Mouse (Mus musculus) MEL (cell line): Measurements from ENCODE around the gene Rab11fip4. TPM values are rescaled to one million over a fixed set of nuclear protein-coding genes. Genes with fewer than 3 reads are reported as not detected.

Experiments used
- DNase-seq: peaks from one replicate; pipeline ENCODE4 v3.0.0; 2011; ENCODE audit warnings: low read depth, low spot score
- H3K27ac ChIP-seq: 2 replicates; pipeline ENCODE4 v1.5.1; 2012; ENCODE audit warnings: low read depth, mild to moderate bottlenecking, control low read depth, low read length, moderate library complexity; ENCODE audit not compliant: control insufficient read depth
- H3K27me3 ChIP-seq, 2 experiments: fragments of 150-350 bp in 1 of 2; sonication (generic) in 1 of 2; 2 replicates each; pipeline ENCODE4 v1.6.1; 2012; ENCODE audit warnings: low read length in 2 of 2, mild to moderate bottlenecking in 2 of 2, improper control_type of control experiment in 1 of 2, moderate library complexity in 1 of 2; ENCODE audit not compliant: insufficient read depth in 2 of 2, control insufficient read depth in 1 of 2
- H3K36me3 ChIP-seq, 2 experiments: 2 replicates each; pipeline ENCODE4 v1.6.1; 2012 to 2014; ENCODE audit warnings: low read length in 2 of 2, improper control_type of control experiment in 1 of 2, inconsistent platforms in 1 of 2, mild to moderate bottlenecking in 1 of 2; ENCODE audit not compliant: insufficient read depth in 2 of 2, control insufficient read depth in 1 of 2
- H3K4me1 ChIP-seq, 2 experiments: fragments of 150-350 bp in 1 of 2; sonication (generic) in 1 of 2; 2 replicates each; pipeline ENCODE4 v1.6.1; 2012; ENCODE audit warnings: low read length in 2 of 2, improper control_type of control experiment in 1 of 2, mild to moderate bottlenecking in 1 of 2; ENCODE audit not compliant: insufficient read depth in 2 of 2, control insufficient read depth in 1 of 2
- H3K4me3 ChIP-seq, 2 experiments: fragments of 150-350 bp in 1 of 2; sonication (generic) in 1 of 2; 2 replicates each; pipeline ENCODE4 v1.5.1; 2012; ENCODE audit warnings: low read depth in 2 of 2, low read length in 2 of 2, mild to moderate bottlenecking in 2 of 2, moderate library complexity in 2 of 2, control low read depth in 1 of 2, improper control_type of control experiment in 1 of 2; ENCODE audit not compliant: control insufficient read depth in 1 of 2, insufficient read depth in 1 of 2
- H3K79me2 ChIP-seq: 2 replicates; pipeline ENCODE4 v1.6.1; 2012; ENCODE audit warnings: mild to moderate bottlenecking, low read length, moderate library complexity; ENCODE audit not compliant: control insufficient read depth, poor library complexity, insufficient read depth
- H3K9ac ChIP-seq: 2 replicates; pipeline ENCODE4 v1.6.1; 2012; ENCODE audit warnings: low read depth, mild to moderate bottlenecking, control low read depth, low read length, moderate library complexity; ENCODE audit not compliant: control insufficient read depth, poor library complexity, severe bottlenecking
- H3K9me3 ChIP-seq: fragments of 150-350 bp; sonication (generic); replicated peaks from 2 replicates; pipeline ENCODE4 v1.6.1; 2012; ENCODE audit warnings: mild to moderate bottlenecking, low read length, improper control_type of control experiment, moderate library complexity; ENCODE audit not compliant: insufficient read depth
- BHLHE40 ChIP-seq: IDR thresholded peaks from 2 replicates; pipeline ENCODE4 v1.6.1; 2012; ENCODE audit warnings: low read depth, mild to moderate bottlenecking, inconsistent platforms, low read length, improper control_type of control experiment, borderline replicate concordance
- CHD1 ChIP-seq: IDR thresholded peaks from 2 replicates; pipeline ENCODE4 v1.6.1; 2012; ENCODE audit warnings: low read depth, mild to moderate bottlenecking, inconsistent platforms, low read length, improper control_type of control experiment
- E2F4 ChIP-seq: IDR thresholded peaks from 2 replicates; pipeline ENCODE4 v1.6.1; 2011; ENCODE audit warnings: low read depth, low read length, improper control_type of control experiment, borderline replicate concordance
- ETS1 ChIP-seq: IDR thresholded peaks from 2 replicates; pipeline ENCODE4 v1.6.1; 2012; ENCODE audit warnings: low read depth, mild to moderate bottlenecking, inconsistent platforms, low read length, improper control_type of control experiment, moderate library complexity
- GABPA ChIP-seq: IDR thresholded peaks from 2 replicates; pipeline ENCODE4 v1.6.1; 2012; ENCODE audit warnings: low read depth, mild to moderate bottlenecking, inconsistent platforms, low read length, improper control_type of control experiment, moderate library complexity
- GATA1 ChIP-seq: IDR thresholded peaks from 2 replicates; pipeline ENCODE4 v1.6.1; 2011; ENCODE audit warnings: low read depth, low read length, improper control_type of control experiment
- HCFC1 ChIP-seq: IDR thresholded peaks from 2 replicates; pipeline ENCODE4 v1.6.1; 2012; ENCODE audit warnings: low read depth, mild to moderate bottlenecking, inconsistent platforms, low read length, improper control_type of control experiment, moderate library complexity
- MAFK ChIP-seq: IDR thresholded peaks from 2 replicates; pipeline ENCODE4 v1.6.1; 2011; ENCODE audit warnings: low read depth, mild to moderate bottlenecking, low read length, improper control_type of control experiment, borderline replicate concordance
- MAZ ChIP-seq: IDR thresholded peaks from 2 replicates; pipeline ENCODE4 v1.6.1; 2012; ENCODE audit warnings: low read depth, mild to moderate bottlenecking, inconsistent platforms, low read length, improper control_type of control experiment
- MEF2A ChIP-seq: IDR thresholded peaks from 2 replicates; pipeline ENCODE4 v1.6.1; 2014; ENCODE audit warnings: low read depth, mild to moderate bottlenecking, inconsistent platforms, low read length, improper control_type of control experiment; ENCODE audit not compliant: poor library complexity, insufficient replicate concordance, severe bottlenecking; ENCODE audit errors: extremely low read depth
- MXI1 ChIP-seq: IDR thresholded peaks from 2 replicates; pipeline ENCODE4 v1.6.1; 2011; ENCODE audit warnings: mild to moderate bottlenecking, low read depth, low read length, improper control_type of control experiment
- NELFE ChIP-seq: IDR thresholded peaks from 2 replicates; pipeline ENCODE4 v1.6.1; 2011; ENCODE audit warnings: low read depth, low read length, improper control_type of control experiment
- NRF1 ChIP-seq: IDR thresholded peaks from 2 replicates; pipeline ENCODE4 v1.6.1; 2014; ENCODE audit warnings: low read depth, mild to moderate bottlenecking, inconsistent platforms, low read length, improper control_type of control experiment, moderate library complexity; ENCODE audit not compliant: poor library complexity, insufficient read depth, severe bottlenecking
- POLR2AphosphoS5 ChIP-seq: IDR thresholded peaks from 2 replicates; pipeline ENCODE4 v1.6.1; 2012; ENCODE audit warnings: low read depth, borderline replicate concordance, mild to moderate bottlenecking, inconsistent platforms, low read length, moderate library complexity, mixed read lengths
- RAD21 ChIP-seq: IDR thresholded peaks from 2 replicates; pipeline ENCODE4 v1.6.1; 2011; ENCODE audit warnings: mild to moderate bottlenecking, low read depth, low read length, improper control_type of control experiment
- SIN3A ChIP-seq: IDR thresholded peaks from 2 replicates; pipeline ENCODE4 v1.6.1; 2012; ENCODE audit warnings: low read length, improper control_type of control experiment, inconsistent platforms
- SMC3 ChIP-seq: IDR thresholded peaks from 2 replicates; pipeline ENCODE4 v1.6.1; 2011; ENCODE audit warnings: low read depth, low read length, improper control_type of control experiment
- TBP ChIP-seq: IDR thresholded peaks from 2 replicates; pipeline ENCODE4 v1.8.0; 2011; ENCODE audit warnings: low read depth, low read length, improper control_type of control experiment
- UBTF ChIP-seq: IDR thresholded peaks from 2 replicates; pipeline ENCODE4 v1.6.1; 2012; ENCODE audit warnings: low read depth, mild to moderate bottlenecking, inconsistent platforms, low read length, improper control_type of control experiment, moderate library complexity, borderline replicate concordance; ENCODE audit not compliant: insufficient read depth
- USF1 ChIP-seq: IDR thresholded peaks from 2 replicates; pipeline ENCODE4 v1.6.1; 2014; ENCODE audit warnings: low read depth, mild to moderate bottlenecking, inconsistent platforms, low read length, improper control_type of control experiment, moderate library complexity
- USF2 ChIP-seq, 2 experiments: IDR thresholded peaks; 2 replicates each; pipeline ENCODE4 v1.6.1; 2011 to 2012; ENCODE audit warnings: improper control_type of control experiment in 2 of 2, low read length in 2 of 2, borderline replicate concordance in 1 of 2, inconsistent platforms in 1 of 2, low read depth in 1 of 2, mild to moderate bottlenecking in 1 of 2; ENCODE audit not compliant: insufficient read depth in 1 of 2
- ZC3H11A ChIP-seq: IDR thresholded peaks from 2 replicates; pipeline ENCODE4 v1.6.1; 2012; ENCODE audit warnings: low read depth, mild to moderate bottlenecking, inconsistent platforms, low read length, improper control_type of control experiment
- ZKSCAN1 ChIP-seq: IDR thresholded peaks from 2 replicates; pipeline ENCODE4 v1.6.1; 2012; ENCODE audit warnings: low read depth, mild to moderate bottlenecking, inconsistent platforms, low read length, improper control_type of control experiment, moderate library complexity
- ZMIZ1 ChIP-seq: IDR thresholded peaks from 2 replicates; pipeline ENCODE4 v1.6.1; 2012; ENCODE audit warnings: low read depth, mild to moderate bottlenecking, inconsistent platforms, low read length, improper control_type of control experiment, moderate library complexity
- polyA plus RNA-seq, 2 experiments: library from polyadenylated mRNA; stranded (reverse) in 1 of 2; unstranded in 1 of 2; fragments of >175 nt in 1 of 2; fragments of >200 nt in 1 of 2; gene quantifications; 2 replicates each; pipeline versions ENCODE4 v1.2.1 to v1.2.4; 2012; ENCODE audit warnings: low replicate concordance in 2 of 2, low read depth in 1 of 2; ENCODE audit not compliant: insufficient read length in 2 of 2, insufficient read depth in 1 of 2, missing spikeins in 1 of 2
- total RNA-seq: library from RNA; depleted of rRNA; stranded (reverse); fragments of 300-350 nt; gene quantifications from 2 replicates; pipeline ENCODE4 v1.2.3, GENCODE M21; 2012

Gene Rab11fip4
- total and polyA plus RNA-seq, 3 experiments = under 0.01 to 0.03 TPM; not detected in 1

- TF ChIP-seq MAZ = no peak
- TF ChIP-seq NELFE = no peak
- no peak for TF ChIP-seq POLR2AphosphoS5
- no peak for TF ChIP-seq NRF1
- TF ChIP-seq RAD21 = no peak
- TF ChIP-seq MXI1 = no peak
- TF ChIP-seq SMC3 = no peak
- no peak for TF ChIP-seq ETS1
- no peak for TF ChIP-seq GATA1
- no peak for TF ChIP-seq TBP
- no peak for TF ChIP-seq BHLHE40
- no peak for TF ChIP-seq SIN3A
- TF ChIP-seq MAFK = no peak
- no peak for TF ChIP-seq ZC3H11A
- TF ChIP-seq HCFC1 = no peak
- Histone ChIP-seq H3K4me3 (no peak overlapping the region), H3K36me3 (no peaks in the 10 kb centered on the region), H3K4me1 (no peaks in the 10 kb centered on the region), H3K27me3 (no peaks in the 10 kb centered on the region; a peak in 2 of 4 replicates), H3K9me3 (no peaks in the 10 kb centered on the region), H3K27ac (no peak overlapping the region), H3K79me2 (no peaks in the 10 kb centered on the region), H3K9ac (no peak overlapping the region)
- DNase-seq = no peak
Measured at GRCm38 (mm10) chr11:79717801-79718200, 126.8 kb downstream of the Rab11fip4 start.

- no peaks in the 10 kb centered on the region; a peak in 2 of 4 replicates for H3K27me3 ChIP-seq
- H3K4me3 ChIP-seq = no peak overlapping the region
- H3K79me2 ChIP-seq = no peaks in the 10 kb centered on the region
- no peaks in the 10 kb centered on the region for H3K36me3 ChIP-seq
- H3K9me3 ChIP-seq = no peaks in the 10 kb centered on the region
- no peak for DNase-seq
- H3K9ac ChIP-seq = no peak overlapping the region
- no peaks in the 10 kb centered on the region for H3K4me1 ChIP-seq
- TF ChIP-seq NRF1 = no peak
- no peak for TF ChIP-seq UBTF
- no peak for TF ChIP-seq ZMIZ1
- TF ChIP-seq CHD1 = no peak
- TF ChIP-seq ZKSCAN1 = no peak
- no peak for TF ChIP-seq USF2 (IDR thresholded peaks at IDR 0.05; ENCODE audit: borderline replicate concordance in 1 of 2, insufficient read depth in 1 of 2, low read depth in 1 of 2, low read length in 2 of 2)
- no peak for TF ChIP-seq HCFC1
- TF ChIP-seq E2F4 = no peak
- no peak for TF ChIP-seq GATA1
- TF ChIP-seq USF1 = no peak
- no peak for TF ChIP-seq GABPA
- no peak for TF ChIP-seq MEF2A
- no peak overlapping the region for H3K27ac ChIP-seq
Measured at GRCm38 (mm10) chr11:79718202-79718601, 127.2 kb downstream of the Rab11fip4 start.
